Mouse (Mus musculus): ENCODE measurements at regions not wholly inside any gene's neighbourhood (a gene's known extent, or its start where the extent isn't known, plus 50 kb on each side); places are given as distances from the start of the nearest gene placed in this dataset.

DNA sequence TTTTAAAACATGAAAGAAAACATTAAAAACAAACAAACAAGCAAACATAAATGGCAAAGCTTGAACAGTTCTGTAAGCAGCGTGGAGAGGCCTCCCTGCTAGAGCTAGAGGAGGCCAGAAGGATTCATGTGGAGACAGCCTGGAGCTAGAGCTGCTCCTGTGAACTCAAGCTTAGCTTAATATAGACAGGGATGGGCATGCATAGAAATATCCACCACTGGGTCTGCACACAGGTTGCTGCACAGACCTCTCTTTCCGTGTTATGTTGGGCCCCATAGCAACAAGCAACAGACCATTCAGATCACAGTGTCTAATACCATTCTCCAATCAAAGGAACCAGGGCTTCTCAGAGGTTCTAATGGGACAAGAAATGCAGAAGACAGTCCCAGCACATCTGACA lies 122.9 kb upstream of the Magi3 start:
- Histone ChIP-seq H3K4me2 (replicated peaks; ENCODE audit: low read depth, low read length) (no peak overlapping the region), H3K27ac (ENCODE audit: low read length) (no peak overlapping the region), H3K27me3 (ENCODE audit: control insufficient read depth, insufficient read depth, low read length) (no peaks in the 10 kb centered on the region), H3K4me3 (ENCODE audit: low read depth, low read length) (no peak overlapping the region), H3K4me1 (ENCODE audit: control insufficient read depth, insufficient read depth, low read length) (no peaks in the 10 kb centered on the region), H3K9ac (replicated peaks; ENCODE audit: low read depth, low read length) (no peak overlapping the region), H3K9me3 (ENCODE audit: control insufficient read depth, low read depth, low read length) (no peaks in the 10 kb centered on the region), H3K36me3 (ENCODE audit: control insufficient read depth, insufficient read depth, low read length) (no peaks in the 10 kb centered on the region)
- no peak for ATAC-seq (ENCODE audit: insufficient number of reproducible peaks, insufficient read depth, low FRiP score, low read depth)
- WGBS: 86% methylated on average over 2 of the region's 2 CpGs

DNA sequence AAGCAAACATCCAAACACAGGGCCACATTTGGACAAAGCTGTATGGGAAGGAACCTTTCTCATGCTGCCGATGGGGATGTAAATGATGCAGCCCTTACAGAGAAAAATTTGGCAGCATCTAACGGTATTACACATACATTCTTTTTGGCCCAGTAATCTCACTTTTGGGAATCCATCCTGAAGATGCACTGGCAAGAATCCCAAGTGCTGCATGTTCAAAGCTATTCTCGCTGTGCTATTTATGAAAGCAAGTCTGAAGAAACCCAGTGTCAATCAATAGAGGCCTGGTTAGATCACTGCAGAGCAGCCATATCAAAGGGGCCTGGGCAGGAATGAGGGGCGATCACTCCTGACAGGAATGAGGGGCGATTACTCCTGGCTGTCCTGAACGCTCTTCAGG lies 122.0 kb upstream of the Magi3 start:
- Histone ChIP-seq H3K27ac (ENCODE audit: low read length) (no peak overlapping the region), H3K9me3 (ENCODE audit: control insufficient read depth, low read depth, low read length) (no peaks in the 10 kb centered on the region), H3K9ac (replicated peaks; ENCODE audit: low read depth, low read length) (no peak overlapping the region), H3K4me1 (ENCODE audit: control insufficient read depth, insufficient read depth, low read length) (no peaks in the 10 kb centered on the region), H3K36me3 (ENCODE audit: control insufficient read depth, insufficient read depth, low read length) (no peaks in the 10 kb centered on the region), H3K27me3 (ENCODE audit: control insufficient read depth, insufficient read depth, low read length) (no peaks in the 10 kb centered on the region), H3K4me3 (ENCODE audit: low read depth, low read length) (no peak overlapping the region), H3K4me2 (replicated peaks; ENCODE audit: low read depth, low read length) (no peak overlapping the region)
- no peak for ATAC-seq (ENCODE audit: insufficient number of reproducible peaks, insufficient read depth, low FRiP score, low read depth)
- WGBS: 57% methylated on average over 6 of the region's 6 CpGs

DNA sequence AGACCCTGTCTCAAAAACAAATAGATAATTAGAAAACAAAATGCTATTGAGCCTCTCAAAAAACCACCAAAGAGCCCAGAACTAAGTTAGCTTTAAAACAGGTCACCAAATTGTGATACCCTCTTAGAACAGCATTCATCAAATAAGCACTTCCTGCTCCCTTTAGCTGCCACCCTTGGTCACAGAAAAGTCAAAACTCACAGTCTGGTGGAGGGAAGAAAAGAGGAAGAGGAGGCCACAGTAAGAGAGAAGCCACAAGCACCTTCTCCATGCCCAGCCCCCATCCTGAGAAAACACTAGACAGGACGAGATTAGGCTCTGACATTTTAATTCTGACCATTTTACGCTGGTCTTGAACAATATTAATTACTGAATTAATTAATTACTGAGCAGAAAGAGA lies 120.2 kb upstream of the Magi3 start:
- Histone ChIP-seq H3K27me3 (ENCODE audit: control insufficient read depth, insufficient read depth, low read length) (no peaks in the 10 kb centered on the region), H3K27ac (ENCODE audit: low read length) (no peak overlapping the region), H3K4me3 (ENCODE audit: low read depth, low read length) (no peak overlapping the region), H3K9ac (replicated peaks; ENCODE audit: low read depth, low read length) (no peak overlapping the region), H3K9me3 (ENCODE audit: control insufficient read depth, low read depth, low read length) (no peaks in the 10 kb centered on the region), H3K4me2 (replicated peaks; ENCODE audit: low read depth, low read length) (no peak overlapping the region), H3K4me1 (ENCODE audit: control insufficient read depth, insufficient read depth, low read length) (no peaks in the 10 kb centered on the region), H3K36me3 (ENCODE audit: control insufficient read depth, insufficient read depth, low read length) (no peaks in the 10 kb centered on the region)
- WGBS: 76% methylated on average over 2 of the region's 2 CpGs
- no peak for ATAC-seq (ENCODE audit: insufficient number of reproducible peaks, insufficient read depth, low FRiP score, low read depth)

DNA sequence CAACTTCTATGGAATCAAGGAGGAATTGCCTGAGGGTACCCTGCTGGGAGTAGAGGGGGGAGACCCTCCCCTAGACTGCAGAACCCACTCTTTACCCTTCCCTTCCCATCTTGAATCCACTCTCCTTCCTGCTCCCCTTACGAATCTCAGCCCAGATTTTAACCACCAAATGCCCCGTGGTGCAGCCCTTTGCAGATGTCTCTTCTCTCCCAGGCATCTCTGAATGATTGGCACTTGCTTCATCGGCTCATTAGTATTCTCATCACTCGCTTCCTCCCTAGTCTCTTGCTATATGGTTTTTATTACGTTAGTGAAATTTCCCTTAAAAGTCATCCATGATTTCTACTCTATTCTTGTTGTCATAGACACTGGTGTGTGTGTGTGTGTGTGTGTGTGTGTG lies 116.7 kb upstream of the Magi3 start:
- no peak overlapping the region for H3K9ac ChIP-seq (replicated peaks; ENCODE audit: low read depth, low read length)
- no peaks in the 10 kb centered on the region for H3K36me3 ChIP-seq (ENCODE audit: control insufficient read depth, insufficient read depth, low read length)
- H3K4me3 ChIP-seq (ENCODE audit: low read depth, low read length): no peak overlapping the region
- no peaks in the 10 kb centered on the region for H3K27me3 ChIP-seq (ENCODE audit: control insufficient read depth, insufficient read depth, low read length)
- no peaks in the 10 kb centered on the region for H3K9me3 ChIP-seq (ENCODE audit: control insufficient read depth, low read depth, low read length)
- H3K4me1 ChIP-seq (ENCODE audit: control insufficient read depth, insufficient read depth, low read length): no peaks in the 10 kb centered on the region
- no peak overlapping the region for H3K4me2 ChIP-seq (replicated peaks; ENCODE audit: low read depth, low read length)
- ATAC-seq (ENCODE audit: insufficient number of reproducible peaks, insufficient read depth, low FRiP score, low read depth): no peak
- 79% methylated on average over 5 of the region's 5 CpGs for WGBS
- no peak overlapping the region for H3K27ac ChIP-seq (ENCODE audit: low read length)

DNA sequence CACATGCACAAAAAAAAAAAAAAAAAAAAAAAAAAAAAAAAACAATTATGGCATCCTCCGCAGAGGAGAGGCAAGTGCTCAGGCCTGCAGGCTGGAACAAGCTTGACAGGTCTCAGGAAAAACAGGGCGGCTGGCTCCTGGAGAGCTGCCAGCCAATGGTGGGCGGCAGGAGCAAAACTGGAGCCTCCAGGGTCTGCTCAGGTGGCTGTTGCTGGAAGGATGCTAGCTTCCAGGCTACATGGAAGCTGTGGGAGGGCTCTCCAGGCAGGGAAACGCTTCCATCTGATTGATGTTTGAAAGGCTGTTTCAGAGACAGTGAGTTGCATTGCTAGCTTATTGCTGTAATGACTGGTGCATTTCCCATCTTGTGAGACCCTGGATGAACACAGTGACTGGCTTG lies 116.1 kb upstream of the Magi3 start:
- Histone ChIP-seq H3K4me1 (ENCODE audit: control insufficient read depth, insufficient read depth, low read length) (no peaks in the 10 kb centered on the region), H3K36me3 (ENCODE audit: control insufficient read depth, insufficient read depth, low read length) (no peaks in the 10 kb centered on the region), H3K27me3 (ENCODE audit: control insufficient read depth, insufficient read depth, low read length) (no peaks in the 10 kb centered on the region), H3K4me3 (ENCODE audit: low read depth, low read length) (no peak overlapping the region), H3K9ac (replicated peaks; ENCODE audit: low read depth, low read length) (no peak overlapping the region), H3K27ac (ENCODE audit: low read length) (no peak overlapping the region), H3K9me3 (ENCODE audit: control insufficient read depth, low read depth, low read length) (no peaks in the 10 kb centered on the region), H3K4me2 (replicated peaks; ENCODE audit: low read depth, low read length) (no peak overlapping the region)
- ATAC-seq (ENCODE audit: insufficient number of reproducible peaks, insufficient read depth, low FRiP score, low read depth): no peak
- WGBS: 15% methylated on average over 4 of the region's 4 CpGs

DNA sequence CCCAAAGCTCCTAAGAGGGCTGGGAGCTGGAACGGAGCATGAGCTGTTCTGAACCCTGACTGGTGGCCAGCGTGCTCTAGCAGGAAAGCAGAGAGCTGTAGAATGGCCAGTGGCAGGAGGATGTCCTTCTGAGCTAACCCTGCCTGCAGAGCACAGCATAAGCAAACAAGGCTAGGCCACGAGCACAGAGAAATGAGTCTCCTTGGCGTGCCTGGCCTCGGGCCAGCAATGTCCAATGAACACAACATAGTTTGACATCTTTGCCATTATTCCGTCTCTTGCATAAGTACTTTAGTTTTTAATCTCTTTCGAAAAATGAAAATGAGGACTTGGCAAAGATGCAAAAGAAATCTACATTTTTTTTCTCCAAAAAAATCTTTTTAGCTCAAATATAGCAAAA lies 114.6 kb upstream of the Magi3 start:
- Histone ChIP-seq H3K4me2 (replicated peaks; ENCODE audit: low read depth, low read length) (no peak overlapping the region), H3K4me3 (ENCODE audit: low read depth, low read length) (no peak overlapping the region), H3K36me3 (ENCODE audit: control insufficient read depth, insufficient read depth, low read length) (no peaks in the 10 kb centered on the region), H3K27ac (ENCODE audit: low read length) (no peak overlapping the region), H3K27me3 (ENCODE audit: control insufficient read depth, insufficient read depth, low read length) (no peaks in the 10 kb centered on the region), H3K4me1 (ENCODE audit: control insufficient read depth, insufficient read depth, low read length) (no peaks in the 10 kb centered on the region), H3K9ac (replicated peaks; ENCODE audit: low read depth, low read length) (no peak overlapping the region), H3K9me3 (ENCODE audit: control insufficient read depth, low read depth, low read length) (no peaks in the 10 kb centered on the region)
- ATAC-seq (ENCODE audit: insufficient number of reproducible peaks, insufficient read depth, low FRiP score, low read depth): no peak
- 70% methylated on average over 7 of the region's 7 CpGs for WGBS

DNA sequence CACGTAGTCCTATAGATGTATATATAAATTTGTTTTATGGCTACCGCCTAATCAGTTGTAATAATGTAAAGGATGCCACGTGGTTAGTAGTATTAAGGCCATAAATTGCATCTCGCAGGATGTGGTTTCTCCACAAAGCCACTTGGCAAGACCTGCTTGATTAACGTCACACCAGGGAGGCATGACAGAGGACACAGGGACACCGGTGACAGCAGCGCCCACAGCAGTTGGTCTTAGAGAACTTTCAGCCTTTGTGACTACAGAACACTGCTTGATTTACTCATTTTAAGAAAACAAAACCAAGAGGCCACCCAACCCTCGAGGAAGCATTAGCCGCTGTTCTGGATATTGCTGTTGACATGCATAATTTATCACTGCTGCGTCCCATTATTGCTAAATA lies 113.2 kb upstream of the Magi3 start:
- no peaks in the 10 kb centered on the region for H3K27me3 ChIP-seq (ENCODE audit: control insufficient read depth, insufficient read depth, low read length)
- no peak overlapping the region for H3K4me3 ChIP-seq (ENCODE audit: low read depth, low read length)
- no peaks in the 10 kb centered on the region for H3K36me3 ChIP-seq (ENCODE audit: control insufficient read depth, insufficient read depth, low read length)
- no peak overlapping the region for H3K27ac ChIP-seq (ENCODE audit: low read length)
- H3K4me2 ChIP-seq (replicated peaks; ENCODE audit: low read depth, low read length): no peak overlapping the region
- 77% methylated on average over 10 of the region's 10 CpGs for WGBS
- no peaks in the 10 kb centered on the region for H3K4me1 ChIP-seq (ENCODE audit: control insufficient read depth, insufficient read depth, low read length)
- H3K9ac ChIP-seq (replicated peaks; ENCODE audit: low read depth, low read length): no peak overlapping the region
- no peak for ATAC-seq (ENCODE audit: insufficient number of reproducible peaks, insufficient read depth, low FRiP score, low read depth)
- H3K9me3 ChIP-seq (ENCODE audit: control insufficient read depth, low read depth, low read length): no peaks in the 10 kb centered on the region

DNA sequence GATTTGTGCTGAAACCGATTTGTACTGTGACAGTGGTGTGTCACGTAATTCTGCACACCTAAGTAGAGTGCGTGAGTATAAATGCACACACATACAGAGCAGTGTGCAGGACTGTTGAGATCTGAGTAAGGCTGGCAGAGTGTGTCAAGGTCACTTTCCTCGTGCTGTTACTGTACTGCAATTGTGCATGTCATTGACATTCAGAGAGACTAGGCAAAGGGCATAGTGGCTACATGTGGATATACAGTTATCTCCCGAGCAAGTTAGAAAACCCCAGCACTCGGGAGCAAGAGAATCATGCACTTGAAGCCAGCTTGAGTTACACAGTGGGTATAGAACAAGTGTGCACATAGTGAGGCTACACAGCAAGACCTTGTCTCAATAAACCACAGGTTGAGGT lies 110.5 kb upstream of the Magi3 start:
- H3K4me1 ChIP-seq (ENCODE audit: control insufficient read depth, insufficient read depth, low read length): no peaks in the 10 kb centered on the region
- H3K4me3 ChIP-seq (ENCODE audit: low read depth, low read length): no peak overlapping the region
- WGBS: 83% methylated on average over 6 of the region's 6 CpGs
- H3K27ac ChIP-seq (ENCODE audit: low read length): no peak overlapping the region
- no peaks in the 10 kb centered on the region for H3K27me3 ChIP-seq (ENCODE audit: control insufficient read depth, insufficient read depth, low read length)
- no peak overlapping the region for H3K4me2 ChIP-seq (replicated peaks; ENCODE audit: low read depth, low read length)
- no peaks in the 10 kb centered on the region for H3K36me3 ChIP-seq (ENCODE audit: control insufficient read depth, insufficient read depth, low read length)
- H3K9ac ChIP-seq (replicated peaks; ENCODE audit: low read depth, low read length): no peak overlapping the region
- no peak for ATAC-seq (ENCODE audit: insufficient number of reproducible peaks, insufficient read depth, low FRiP score, low read depth)
- no peaks in the 10 kb centered on the region for H3K9me3 ChIP-seq (ENCODE audit: control insufficient read depth, low read depth, low read length)

DNA sequence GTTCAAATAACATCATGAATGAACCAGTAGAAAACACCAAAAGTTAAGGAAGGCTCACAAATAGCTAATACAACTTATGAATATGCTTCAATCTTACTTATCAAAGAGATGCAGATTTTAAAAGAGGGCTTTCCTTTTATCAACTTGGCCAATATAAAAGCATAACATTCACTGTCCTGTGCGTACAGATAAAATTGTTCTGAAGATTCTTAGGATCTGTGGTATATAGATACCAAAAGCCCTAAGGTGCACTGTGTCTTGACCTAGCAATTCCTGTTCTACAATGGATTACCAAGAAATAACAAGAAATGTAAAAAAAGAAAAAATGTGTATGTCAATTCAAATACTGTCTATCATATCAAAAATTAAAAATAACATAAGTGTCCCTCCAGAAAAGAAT lies 107.7 kb upstream of the Magi3 start:
- no peak overlapping the region for H3K4me3 ChIP-seq (ENCODE audit: low read depth, low read length)
- no peak overlapping the region for H3K4me2 ChIP-seq (replicated peaks; ENCODE audit: low read depth, low read length)
- H3K27me3 ChIP-seq (ENCODE audit: control insufficient read depth, insufficient read depth, low read length): no peaks in the 10 kb centered on the region
- no peaks in the 10 kb centered on the region for H3K4me1 ChIP-seq (ENCODE audit: control insufficient read depth, insufficient read depth, low read length)
- ATAC-seq (ENCODE audit: insufficient number of reproducible peaks, insufficient read depth, low FRiP score, low read depth): no peak
- 98% methylated on average over 1 of the region's 1 CpGs for WGBS
- no peaks in the 10 kb centered on the region for H3K36me3 ChIP-seq (ENCODE audit: control insufficient read depth, insufficient read depth, low read length)
- no peaks in the 10 kb centered on the region for H3K9me3 ChIP-seq (ENCODE audit: control insufficient read depth, low read depth, low read length)
- H3K27ac ChIP-seq (ENCODE audit: low read length): no peak overlapping the region
- no peak overlapping the region for H3K9ac ChIP-seq (replicated peaks; ENCODE audit: low read depth, low read length)
